Mouse (Mus musculus): ENCODE data around the gene Znhit6.

Gene Znhit6

DNA sequence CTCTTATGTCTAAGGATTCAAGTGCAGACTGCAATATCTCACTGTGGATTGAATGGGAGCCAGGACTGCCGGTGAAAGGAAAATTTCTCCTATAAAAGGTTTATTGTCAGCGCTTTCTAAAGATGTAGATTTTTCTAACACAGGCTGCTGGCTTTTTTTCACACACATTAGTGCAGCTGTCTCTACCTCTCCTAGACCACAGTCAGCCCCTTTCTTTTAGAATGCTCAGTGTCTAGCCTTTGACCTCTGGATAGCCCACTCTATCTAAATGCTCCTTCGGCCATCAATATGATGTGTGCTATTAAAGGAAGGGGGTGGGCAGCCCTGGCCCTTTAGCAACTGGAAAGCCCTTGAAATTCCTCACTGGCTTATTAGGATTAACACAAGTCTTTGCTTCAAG, 70.0 kb downstream of the Znhit6 start:
- DNase-seq (ENCODE audit: low spot score), result no peak

- DNase-seq (ENCODE audit: low spot score), result no peak
Observed at GRCm38 (mm10) chr3:145646666-145647065, 70.7 kb downstream of the Znhit6 start.

GRCm38 (mm10) chr3:145647416-145647815, 71.4 kb downstream of the Znhit6 start:
- no peak for DNase-seq (ENCODE audit: low spot score)

DNA sequence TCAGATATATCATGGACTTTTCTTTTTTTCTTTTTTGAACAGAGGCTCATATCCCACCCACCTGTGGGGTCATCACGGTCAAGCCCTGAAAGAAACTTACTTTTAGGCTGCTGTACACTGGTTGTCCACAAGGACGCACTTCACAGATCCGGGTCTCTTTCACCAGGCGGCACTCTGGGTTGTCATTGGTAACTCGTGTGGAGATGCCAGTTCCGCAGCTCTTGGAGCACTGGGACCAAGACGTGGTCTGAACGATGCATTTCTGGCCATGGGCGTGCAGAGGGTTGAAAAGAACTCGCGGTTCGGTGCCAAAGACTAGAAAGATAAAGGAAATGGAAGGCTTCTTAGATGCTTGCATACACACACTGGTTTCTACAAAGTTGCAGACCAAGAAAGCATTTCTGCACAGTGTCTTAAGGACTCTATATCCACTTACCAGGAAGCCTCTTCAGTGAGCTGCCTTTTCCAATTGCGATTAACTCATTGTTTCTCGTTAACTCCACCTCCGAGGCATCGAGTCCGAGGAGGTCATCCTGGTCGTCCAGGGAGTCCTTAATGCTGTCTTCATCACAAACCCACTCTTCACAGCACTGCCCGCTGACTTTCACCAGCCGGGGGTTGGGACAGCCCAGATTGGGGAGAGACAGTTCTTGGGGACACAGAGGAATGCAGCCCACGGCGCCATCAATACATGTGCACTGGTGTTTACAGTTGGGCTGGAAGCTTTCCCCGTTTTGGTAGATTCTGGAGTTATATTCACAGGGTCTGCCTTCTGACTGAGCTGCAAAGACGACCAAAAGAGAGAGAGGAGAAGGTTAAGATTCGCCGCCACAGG, 72.3 kb downstream of the Znhit6 start:
- DNase-seq (ENCODE audit: low spot score), result peak; percentile 75

DNA sequence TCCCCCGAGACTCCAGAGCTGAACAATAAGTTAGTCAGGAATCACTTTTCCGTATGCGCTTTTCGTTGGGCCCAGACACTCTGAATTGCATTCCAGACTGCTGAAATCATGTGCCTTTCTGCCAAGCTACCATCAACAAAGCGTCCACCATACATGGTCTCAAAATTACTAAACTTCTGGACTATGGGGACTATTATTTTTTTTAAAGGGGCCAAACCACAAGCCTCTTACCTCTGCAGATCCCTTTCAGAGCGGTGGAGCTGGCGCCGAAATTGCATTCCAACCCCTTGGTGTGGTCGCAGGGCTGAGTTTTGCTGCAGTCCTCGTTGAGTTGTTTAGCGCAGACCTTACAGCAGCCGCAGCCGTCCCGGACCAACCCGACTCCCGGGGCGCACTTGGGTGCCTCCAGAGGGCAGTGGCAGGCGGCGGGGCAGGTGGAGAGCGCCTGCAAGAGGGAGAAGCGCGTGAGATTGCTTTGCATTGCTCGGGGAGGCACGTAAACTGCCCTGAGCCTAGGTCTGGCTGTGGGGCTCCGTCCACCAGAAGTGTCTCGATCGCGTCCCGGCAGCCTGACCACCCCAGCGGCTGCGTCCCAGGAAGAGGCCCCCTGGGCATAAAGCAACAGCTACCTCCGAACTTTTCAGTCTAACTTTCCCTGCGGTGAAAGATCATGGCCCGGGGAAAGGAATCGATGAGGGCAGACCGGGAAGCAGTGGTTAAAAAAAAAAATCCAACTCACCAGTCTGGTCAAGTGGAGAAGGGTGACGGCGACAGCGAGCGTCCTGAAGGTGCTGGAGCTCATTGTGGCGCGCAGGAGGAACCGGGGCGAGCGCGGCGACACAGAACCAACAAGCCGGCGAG, 73.2 kb downstream of the Znhit6 start:
- DNase-seq (ENCODE audit: low spot score), result peak; percentile 63

DNA sequence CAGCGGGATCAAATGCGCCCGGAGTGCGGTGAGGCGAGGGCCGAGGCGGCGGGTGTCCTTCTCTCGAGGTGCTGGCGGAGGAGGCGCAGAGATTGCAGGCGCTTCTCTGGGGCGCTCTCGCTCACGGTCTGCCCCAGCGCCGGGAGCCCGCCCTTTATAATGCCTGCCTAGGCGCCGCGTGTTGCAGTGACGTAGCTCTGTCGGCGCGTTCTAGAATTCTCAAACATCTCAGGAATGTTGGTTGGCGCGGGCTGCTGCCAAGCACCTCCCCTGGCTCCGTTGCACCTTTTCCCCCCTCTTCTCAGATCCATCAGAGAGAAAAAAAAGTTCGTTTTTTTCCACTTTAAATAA, 73.8 kb downstream of the Znhit6 start, which contains the start of gene Ccn1:
TSS of gene Ccn1 (minus strand) at position 130 of the 351 bp plus-strand sequence.
- DNase-seq (ENCODE audit: low spot score), result peak; percentile 76

DNA sequence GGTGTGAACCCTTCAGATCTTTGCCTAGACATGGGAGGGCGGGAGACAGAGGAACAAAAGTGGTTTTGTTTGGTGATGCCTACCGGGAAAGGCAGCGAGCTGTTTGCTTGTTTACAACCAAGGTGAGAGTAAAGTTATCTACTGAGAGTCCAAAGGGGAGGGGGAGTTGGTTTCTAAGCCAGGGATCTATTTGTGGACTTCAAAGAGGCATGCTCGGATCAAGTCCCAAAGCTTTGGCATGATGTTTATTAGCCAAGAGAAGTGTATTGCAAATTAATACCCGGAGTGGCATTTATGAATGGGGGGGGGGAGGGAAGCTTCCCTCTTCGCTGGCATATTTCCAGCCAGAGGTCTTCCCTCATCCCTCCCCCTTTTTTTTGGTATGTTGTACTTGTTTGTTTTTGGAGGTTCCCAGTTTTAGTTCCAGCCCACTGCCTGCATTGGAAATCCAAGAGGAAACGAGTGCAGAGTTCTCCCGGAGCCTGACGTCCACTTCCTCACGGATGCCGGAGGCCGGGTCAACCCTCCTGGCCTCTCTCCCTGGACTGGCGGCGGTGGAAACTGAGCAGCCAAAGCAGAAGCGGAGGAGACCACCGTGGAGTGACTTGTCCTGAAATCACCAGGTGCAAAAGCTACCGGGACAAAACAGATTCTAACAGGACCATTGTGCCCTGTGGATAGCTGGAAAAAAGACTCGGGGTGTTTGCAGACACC, 74.5 kb downstream of the Znhit6 start:
- DNase-seq (ENCODE audit: low spot score), result peak; percentile 45

GRCm38 (mm10) chr3:145651029-145651977, 75.3 kb downstream of the Znhit6 start:
- peak; percentile 46 for DNase-seq (ENCODE audit: low spot score)

DNA sequence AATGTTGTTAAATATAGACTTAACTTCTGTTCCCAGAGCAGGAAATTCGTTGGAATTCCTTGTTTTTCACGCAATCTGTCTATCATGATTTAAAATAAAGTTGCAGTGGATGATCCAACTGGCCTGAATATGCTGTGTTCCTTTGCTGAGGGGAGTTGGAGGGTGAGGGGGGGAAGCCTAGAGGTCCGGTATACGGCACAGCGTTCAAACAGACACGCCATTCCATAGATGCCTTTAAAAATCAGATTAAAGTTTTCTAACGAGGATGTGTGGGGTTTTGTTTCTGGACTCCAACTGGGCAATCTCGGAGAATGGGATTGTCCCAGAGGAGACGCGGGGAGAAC, 75.9 kb downstream of the Znhit6 start:
- no peak for DNase-seq (ENCODE audit: low spot score)

DNA sequence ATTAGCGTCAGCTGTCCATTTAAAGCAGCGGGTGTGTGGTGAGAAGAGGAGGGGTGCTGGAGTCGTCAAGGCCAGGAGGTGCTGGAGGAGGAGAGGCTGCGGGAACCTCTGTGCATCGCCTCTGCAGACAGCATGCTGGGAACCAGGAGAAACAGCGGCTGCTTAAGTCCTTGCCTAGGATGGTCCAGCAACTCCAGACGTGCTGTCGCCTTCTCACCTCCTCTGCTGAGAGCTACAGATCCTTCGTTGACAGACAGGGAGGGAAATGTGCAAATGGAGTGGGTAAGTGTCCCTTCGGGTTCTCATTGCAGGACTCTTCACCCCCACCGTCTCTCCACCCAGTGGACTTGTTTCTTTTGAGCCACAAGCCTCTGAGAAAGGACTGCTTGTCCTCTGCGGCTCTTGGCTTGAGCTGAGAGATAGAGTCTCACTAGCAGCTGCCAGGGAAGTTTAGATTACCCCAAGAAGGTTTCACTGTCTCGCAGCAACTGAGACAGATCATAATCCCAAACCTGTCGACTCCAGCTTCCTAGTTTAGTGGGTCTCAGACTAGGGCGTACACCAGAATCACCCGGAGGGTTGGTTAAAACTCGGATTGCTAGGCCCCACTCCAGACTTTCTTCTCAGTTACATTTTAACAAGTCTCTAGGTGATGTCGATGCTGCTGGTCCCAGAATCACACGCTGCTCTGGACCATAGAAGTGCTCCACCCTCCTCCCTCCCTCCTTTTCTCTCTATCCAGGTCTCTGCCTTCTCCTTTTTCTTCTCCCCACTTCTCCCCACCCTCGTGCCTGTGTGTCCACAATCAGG, 76.5 kb downstream of the Znhit6 start:
- peak; percentile 53 for DNase-seq (ENCODE audit: low spot score)

DNA sequence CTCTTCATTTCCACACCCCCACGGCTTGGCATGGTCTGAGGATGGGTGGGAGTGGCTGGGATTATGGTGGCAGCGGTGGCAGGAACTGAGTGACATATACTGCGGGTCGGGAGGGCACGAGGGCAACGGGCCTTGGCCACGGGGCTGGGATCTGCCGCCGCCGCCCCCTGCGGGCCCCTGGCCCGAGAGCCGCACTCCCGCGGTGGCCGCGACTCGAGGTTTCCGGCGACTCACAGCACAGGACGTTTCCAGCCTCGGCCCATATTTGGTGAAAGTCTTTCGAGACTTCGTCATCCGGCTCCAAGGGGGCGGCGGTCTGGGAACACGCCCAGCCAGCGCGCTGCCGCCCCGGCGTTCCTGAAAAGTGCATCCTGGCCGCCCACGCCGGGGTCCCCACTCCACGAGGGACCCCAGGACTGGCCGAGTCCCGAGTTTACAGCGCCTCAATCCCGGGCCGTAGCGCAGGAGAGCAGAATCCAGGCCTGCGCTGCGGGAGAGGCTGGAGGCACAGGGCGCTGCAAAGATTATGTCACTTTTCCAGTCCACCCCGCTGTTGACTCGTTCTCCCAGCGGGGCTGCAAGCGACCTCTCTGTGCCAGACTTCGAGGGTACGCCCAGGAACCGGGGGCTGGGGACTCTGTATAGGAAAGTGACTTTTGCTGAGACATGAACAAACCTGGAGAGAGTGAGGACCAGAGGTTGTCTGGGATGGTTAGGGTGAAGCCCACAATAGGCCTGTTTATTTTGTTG, 77.4 kb downstream of the Znhit6 start:
- DNase-seq (ENCODE audit: low spot score), result peak; percentile 67

- no peak for DNase-seq (ENCODE audit: low spot score)
Observed at GRCm38 (mm10) chr3:145654028-145654427, 78.0 kb downstream of the Znhit6 start.
